Mouse (Mus musculus): ENCODE data around the gene Clasp1. TPM values are rescaled to one million over a fixed set of nuclear protein-coding genes. Genes with fewer than 3 reads are reported as not detected.

The Clasp1 gene
- 100 to 1,000 TPM; 106 to 109 TPM for total RNA-seq (2021)
- long read RNA-seq, experiment 1, full-length matches to known transcripts, result 7 of 21 reads
- long read RNA-seq, experiment 1, partial matches to known transcripts, result 5 of 21 reads
- long read RNA-seq, experiment 1, other reads (novel, unspliced or antisense), result 9 of 21 reads
- long read RNA-seq, experiment 2, full-length matches to known transcripts, result 4 of 16 reads
- long read RNA-seq, experiment 2, partial matches to known transcripts, result 8 of 16 reads
- long read RNA-seq, experiment 2, other reads (novel, unspliced or antisense), result 4 of 16 reads

DNA sequence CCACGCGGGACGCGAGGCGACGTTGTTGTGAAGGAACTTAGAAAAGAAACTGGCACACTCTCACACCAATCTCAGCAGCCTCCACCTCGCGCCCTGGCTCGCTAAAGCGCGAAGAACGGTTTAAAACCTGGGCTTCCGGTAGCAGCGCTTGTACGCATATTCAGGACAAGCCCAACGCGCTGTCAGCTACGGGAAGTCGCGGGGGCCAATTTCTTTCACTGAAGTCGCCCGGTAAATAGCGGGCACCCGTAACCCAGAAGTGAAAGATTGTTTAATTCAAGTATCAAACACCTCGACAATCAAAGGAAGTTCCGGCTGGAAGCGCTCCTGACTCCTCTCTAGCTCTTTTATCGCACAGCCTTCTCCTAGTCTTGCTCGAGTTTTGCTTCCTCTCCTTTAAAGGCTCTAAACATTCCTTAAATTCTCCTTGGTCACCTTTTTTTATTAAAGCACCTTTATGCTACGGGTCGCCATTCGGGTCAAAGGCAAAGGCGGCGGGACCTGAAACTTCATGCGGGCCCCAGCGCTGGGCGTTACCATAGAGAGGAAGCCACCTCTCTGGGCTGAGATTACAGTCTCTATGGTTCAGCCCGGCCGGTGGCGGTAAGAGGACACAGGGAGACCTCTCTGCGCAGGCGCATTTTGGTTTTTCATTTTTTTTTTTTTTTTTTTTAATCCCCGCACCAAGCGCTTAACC, at the start of gene Clasp1:
Gene Clasp1, plus strand, starts transcription at position 302 of the 697 bp plus-strand sequence.
- peak; percentile 95 to 97 for DNase-seq (ENCODE audit: low spot score in 2 of 2)

- DNase-seq (ENCODE audit: low spot score in 2 of 2), result no peak
Measured at GRCm38 (mm10) chr1:118343649-118344435, 45.0 kb upstream of the Clasp1 start.

- no peak for DNase-seq (ENCODE audit: low spot score in 2 of 2)
Measured at GRCm38 (mm10) chr1:118349922-118350321, 38.9 kb upstream of the Clasp1 start.

DNA sequence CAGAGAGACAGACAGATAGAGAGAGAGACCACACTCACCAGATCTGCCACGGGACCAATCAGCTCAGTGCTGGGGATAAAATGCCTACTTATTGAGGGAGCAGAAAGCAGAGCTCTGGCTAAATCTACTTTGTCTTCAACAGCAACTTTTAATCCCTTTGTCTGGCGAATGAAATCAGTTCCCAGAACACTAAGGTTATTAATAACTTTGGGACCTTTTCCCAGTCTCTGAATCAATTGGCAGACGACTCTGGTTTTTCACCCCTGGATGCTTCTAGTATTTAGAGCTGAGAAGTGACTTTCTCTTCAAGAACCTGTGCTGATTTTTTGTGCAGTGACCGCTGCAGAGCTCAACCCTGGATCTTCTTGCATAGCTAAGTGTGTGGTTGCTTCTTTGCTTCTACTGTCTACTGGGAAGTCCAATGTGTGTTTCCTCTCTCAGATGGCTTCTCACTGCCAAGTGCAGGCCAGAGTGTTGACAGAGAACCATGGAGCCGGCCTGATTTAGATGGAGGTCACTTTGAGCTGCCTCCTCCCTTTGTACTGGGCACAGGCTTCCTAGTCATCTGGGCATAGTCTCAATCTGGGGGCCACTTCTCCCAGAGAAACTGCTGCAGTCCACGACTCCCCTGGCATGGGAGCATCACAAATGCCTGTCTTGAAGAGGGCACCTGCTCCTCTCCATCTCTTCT, 29.6 kb upstream of the Clasp1 start:
- no peak for DNase-seq (ENCODE audit: low spot score in 2 of 2)

DNA sequence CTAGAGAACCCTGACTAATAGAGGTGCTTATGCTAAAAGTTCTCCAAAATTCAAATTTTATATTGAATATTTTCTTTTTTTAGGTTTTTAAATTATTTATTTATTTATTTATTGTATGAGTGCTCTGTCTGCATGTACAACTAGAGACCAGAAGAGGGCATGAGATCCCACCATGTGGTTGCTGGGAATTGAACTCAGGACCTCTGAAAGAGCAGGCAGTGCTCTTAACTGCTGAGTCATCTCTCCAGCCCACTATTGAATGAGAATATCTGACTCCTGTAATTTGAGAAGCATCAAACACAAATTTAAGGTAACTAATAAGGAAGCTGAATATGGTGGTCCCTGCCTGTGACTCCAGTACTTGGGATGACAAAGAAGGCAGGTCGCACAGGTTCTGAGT, 20.9 kb upstream of the Clasp1 start:
- DNase-seq (ENCODE audit: low spot score in 2 of 2), result no peak

DNA sequence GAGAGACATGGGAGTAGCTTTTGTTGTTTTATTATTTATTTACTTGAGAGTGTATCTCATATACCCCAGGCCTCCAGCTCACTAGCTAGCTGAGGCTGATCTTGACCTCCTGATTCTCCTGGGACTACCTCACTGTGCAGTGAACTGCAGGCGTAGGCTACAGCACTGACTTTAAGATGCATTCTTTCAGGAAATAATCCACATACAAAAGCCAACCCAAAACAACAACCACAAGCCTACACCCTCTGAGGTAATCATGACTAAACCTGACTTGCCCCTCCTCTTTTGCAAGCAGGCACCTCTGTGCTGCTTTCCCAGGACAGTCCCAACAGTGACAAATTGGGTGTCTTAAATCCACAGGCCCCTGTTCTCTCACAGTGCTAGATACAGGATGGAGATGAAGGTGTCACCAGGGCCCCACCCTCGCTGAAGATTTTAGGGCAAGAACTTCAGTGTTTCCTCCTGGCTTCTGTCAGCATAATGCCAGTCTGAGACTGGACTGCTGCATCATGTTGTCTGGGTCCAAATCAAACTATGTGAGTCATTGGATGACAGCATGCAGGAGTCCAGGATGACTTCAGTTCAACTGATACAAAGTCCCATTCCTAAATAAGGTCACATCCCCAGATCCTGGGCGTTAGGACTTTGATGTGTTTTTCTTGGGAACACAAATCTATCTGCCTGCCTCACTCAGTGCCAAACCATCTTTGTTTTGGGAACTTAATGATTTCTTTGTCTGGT, 20.0 kb upstream of the Clasp1 start:
- no peak for DNase-seq (ENCODE audit: low spot score in 2 of 2)

GRCm38 (mm10) chr1:118377784-118378183, 11.1 kb upstream of the Clasp1 start:
- no peak for DNase-seq (ENCODE audit: low spot score in 2 of 2)

- no peak for DNase-seq (ENCODE audit: low spot score in 2 of 2)
Measured at GRCm38 (mm10) chr1:118380105-118380786, 8.6 kb upstream of the Clasp1 start.

DNA sequence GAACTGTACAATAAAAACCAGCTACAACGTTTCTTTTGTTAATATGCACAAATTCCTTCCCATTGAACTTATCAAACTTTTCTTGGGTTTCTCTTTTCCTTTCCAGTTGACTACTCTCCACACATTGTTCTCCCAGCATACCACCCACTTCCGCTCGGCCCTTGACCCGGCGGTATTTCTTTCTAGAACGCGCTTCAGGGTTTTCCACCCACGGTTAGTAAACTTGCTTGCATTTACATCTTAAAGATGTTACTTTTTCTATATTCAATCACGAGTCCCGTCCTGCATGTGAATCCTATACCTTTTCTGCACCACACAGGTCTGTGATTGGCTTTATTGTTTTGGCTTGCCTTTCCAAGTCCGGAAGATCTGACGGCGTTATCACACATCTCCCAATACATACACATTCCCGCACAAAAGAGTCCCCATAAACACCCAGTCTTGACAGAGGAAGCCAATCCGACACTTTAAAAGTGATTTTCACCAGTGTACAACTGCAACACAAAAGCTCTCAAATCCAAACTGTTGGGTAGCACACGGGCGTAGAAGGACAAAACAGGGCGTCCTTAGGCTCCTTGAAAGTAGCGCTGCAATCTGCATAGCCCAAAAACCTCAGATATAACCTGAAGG, 616 bp upstream of the Clasp1 start:
- DNase-seq (ENCODE audit: low spot score in 2 of 2), result peak; percentile 69 to 73

- peak; percentile 15 to 23 for DNase-seq (ENCODE audit: low spot score in 2 of 2)
Measured at GRCm38 (mm10) chr1:118389454-118390265, 802 bp downstream of the Clasp1 start.

DNA sequence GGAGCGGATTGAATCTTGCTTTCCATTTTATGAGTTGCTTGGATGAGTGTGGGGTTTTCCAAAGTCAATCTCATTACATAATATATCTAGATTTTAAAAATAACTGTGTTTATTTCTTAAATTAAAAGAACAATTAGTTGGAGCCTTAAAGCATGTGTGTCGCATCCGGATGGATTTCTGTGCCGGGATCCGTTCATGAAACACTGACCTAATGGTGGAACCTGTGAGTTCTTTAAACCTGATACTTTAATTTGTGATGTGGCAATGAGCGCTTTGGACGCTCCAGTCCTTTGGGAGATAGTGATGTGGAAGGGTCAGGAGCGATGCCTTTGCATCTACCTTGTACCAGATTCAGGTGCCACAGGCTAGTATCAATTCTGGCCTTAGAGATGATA, 1.4 kb downstream of the Clasp1 start:
- DNase-seq (ENCODE audit: low spot score in 2 of 2), result no peak

DNA sequence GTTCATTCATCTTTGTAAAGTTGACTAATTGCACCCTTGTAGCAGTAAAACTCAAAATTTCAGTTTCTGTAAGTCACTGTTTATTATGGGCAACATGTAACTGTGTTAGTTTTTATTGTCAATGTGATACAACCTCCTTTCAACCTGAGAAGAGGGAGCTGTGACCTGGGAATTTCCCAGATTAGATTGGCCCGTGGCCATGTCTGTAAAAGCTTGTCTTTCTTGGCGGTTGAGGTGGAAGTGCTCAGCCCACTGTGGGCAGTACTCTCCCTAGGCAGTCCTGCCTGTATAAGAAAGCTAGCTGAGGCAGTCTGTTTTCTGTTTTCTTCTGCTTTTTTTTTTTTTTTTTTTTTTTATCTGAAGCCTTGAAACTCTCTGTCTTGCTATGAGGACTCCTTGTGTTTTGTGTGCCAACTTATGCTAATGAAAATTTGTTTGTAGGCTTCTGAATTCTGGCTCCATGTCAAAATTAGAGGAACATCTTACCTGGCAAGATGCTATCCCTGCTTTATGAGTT, 2.1 kb downstream of the Clasp1 start:
- no peak for DNase-seq (ENCODE audit: low spot score in 2 of 2)

GRCm38 (mm10) chr1:118392246-118392645, 3.4 kb downstream of the Clasp1 start:
- DNase-seq (ENCODE audit: low spot score in 2 of 2), result no peak

DNA sequence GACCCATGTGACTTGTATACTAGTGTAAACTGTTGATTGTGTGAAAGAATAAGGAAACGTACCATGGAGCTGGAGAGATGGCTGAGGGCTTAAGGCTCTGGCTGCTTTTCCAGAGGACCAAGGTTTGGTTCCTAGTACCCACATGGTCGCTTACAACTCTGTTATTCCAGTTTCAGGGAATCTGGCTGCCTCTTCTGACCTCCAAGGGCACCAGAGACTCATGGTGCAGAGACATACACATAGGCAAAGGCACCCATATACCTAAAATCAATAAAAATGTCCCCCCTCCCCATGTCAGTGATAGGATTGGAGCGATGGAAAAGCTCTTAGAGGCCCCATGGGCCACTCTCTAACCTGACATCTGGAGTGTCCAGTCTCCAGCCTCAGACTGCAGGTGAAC, 5.1 kb downstream of the Clasp1 start:
- no peak for DNase-seq (ENCODE audit: low spot score in 2 of 2)

GRCm38 (mm10) chr1:118397866-118398265, 9.0 kb downstream of the Clasp1 start:
- no peak for DNase-seq (ENCODE audit: low spot score in 2 of 2)

GRCm38 (mm10) chr1:118398567-118398966, 9.7 kb downstream of the Clasp1 start:
- no peak for DNase-seq (ENCODE audit: low spot score in 2 of 2)

DNA sequence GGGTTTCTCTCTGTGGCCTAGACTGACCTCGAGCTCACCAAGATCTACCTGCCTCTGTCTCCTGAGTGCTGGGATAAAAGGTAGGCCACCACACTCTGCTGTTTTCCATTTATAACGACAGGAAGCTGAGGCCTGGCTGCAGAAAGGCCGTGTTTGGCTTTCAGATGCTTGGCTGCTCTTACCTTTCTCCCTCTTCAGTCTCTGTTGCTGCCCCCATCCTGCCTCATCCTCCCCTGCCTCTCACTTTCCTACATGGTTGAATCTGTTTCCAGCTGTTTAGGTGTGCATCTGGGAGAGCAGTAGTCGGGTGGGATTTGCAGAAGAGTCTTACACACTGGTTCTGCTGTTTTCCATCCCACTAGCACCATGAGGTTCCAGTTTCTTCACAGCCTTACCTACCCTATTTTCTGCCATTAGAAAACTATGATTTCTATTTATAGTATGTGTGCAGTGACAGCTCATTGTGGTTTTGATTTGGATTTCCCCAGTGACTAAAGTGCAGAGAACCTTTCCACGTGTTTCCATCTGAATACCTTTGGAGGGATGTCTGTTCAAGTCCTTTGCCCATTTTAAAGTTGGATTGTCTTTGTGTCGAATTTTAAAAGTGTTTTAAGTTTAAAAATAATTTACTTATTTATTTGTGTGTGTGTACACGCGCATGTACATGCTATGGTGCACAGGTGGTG, 10.9 kb downstream of the Clasp1 start:
- no peak for DNase-seq (ENCODE audit: low spot score in 2 of 2)

DNA sequence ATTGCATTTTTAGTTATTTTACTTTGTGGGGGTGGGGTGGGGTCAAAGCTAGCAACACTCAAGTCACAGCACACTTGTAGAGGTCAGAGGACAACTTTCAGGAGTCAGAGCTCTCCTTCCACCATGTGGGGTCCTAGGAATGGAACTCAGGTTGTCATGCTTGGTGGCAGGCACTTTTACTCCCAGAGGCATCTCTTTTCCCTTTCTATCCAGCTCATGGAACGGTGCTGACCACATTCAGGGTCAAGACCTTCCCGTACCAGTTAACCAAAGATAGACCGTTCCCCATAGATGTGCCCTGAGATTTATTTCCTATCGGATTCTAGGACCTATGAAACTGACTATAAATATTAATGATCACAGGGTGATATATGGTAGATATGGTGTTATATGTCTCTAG, 13.1 kb downstream of the Clasp1 start:
- no peak for DNase-seq (ENCODE audit: low spot score in 2 of 2)

Data from left cerebral cortex, adult 18-20 months (tissue).